Mouse (Mus musculus): ENCODE data around the gene Cdk5rap3.

Cdk5rap3 gene

DNA sequence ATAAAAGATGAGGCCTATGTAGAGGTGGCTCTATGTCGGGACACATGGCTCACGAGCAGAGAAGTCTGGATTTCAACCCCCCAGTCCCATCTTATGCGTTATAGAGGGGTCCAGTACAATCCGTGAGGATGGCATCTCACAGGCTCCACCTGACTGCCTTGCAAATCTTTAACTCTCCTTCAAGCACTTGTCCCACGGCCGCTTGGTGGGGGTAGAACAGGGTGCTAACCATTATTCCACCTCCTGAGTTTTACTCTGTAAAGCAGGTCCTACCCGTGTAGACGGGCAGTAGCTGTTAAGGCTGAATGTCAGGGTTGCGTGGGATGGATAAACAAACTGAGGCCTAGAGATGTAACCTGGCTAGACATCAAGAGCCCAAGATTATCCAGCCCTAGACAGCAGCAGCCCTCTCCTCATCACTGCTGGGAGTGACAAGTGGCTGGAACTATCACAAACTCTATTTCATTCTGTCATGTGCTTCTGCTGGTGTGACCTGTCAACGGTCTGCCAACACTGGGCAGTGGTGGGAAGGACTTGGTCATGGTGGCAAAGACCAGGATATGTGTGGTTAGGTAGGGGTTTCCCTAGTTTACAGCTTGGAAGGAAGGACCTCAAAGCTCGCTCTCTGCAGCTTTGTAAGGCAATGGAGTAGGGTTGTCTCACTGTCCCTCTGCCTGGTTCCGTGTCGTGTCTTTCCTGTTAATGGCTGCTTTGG is 17.4 kb upstream of the Cdk5rap3 start:
- ATAC-seq (ENCODE audit: low TSS enrichment): no peak

DNA sequence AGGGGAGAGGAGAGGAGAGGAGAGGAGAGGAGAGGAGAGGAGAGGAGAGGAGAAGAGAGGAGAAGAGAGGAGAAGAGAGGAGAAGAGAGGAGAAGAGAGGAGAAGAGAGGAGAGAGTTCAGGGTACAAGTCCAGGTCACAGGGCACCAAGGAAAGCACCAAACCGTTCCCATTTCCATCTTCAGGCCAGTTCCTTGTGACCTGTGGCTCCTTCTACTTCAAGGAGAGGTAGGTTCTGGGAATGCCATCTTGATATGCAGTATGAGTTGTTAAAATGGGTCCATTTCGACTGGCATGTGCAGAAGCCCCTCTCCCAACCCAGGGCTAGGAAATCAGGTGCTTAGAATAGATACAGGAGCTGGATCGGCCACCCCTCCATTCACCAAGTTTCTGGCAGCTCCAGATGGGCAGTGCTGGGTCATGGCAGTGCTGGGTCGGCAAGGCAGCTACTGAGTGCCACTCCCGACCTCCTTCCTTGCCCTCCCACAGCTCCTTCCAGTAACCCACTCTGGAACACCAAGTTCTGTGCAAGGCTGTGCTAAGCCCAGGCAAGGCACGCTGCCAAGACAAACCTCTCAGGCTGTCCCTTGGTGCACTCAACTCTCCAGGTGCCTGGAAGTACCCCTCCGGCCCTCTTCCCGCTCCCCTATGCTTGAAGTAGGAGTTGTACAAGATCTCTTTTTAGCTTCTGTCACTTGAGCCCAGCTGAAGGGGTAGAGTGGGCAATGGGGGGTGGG is 15.2 kb upstream of the Cdk5rap3 start:
- ATAC-seq (ENCODE audit: low TSS enrichment): no peak

DNA sequence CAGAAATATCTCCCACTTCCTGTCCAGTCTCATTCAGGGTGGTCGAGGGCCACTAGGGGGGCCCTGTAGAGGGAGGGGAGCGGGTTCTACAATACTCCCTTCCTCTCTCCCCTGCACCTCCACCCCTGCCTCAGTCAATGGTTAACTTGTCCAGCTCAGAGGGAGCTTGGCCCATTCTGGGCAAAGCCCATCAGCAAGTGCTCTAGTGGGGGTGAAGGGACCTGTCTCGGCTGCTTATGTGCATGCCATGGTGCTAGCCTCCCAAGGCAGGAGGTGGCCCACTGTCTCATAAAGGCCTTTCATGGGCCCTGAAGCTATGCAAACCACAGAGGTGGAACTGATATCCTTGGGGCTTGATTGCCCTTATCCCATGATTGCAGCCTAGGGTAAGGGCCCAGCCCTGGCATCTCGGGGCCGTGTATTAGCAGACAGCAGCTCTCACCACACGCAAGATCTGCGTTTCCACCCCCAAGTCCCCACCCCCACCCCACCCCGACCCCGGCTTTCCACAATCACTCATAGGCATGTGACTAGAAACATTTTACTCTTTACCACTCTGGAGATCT is 13.6 kb upstream of the Cdk5rap3 start:
- ATAC-seq (ENCODE audit: low TSS enrichment): no peak

DNA sequence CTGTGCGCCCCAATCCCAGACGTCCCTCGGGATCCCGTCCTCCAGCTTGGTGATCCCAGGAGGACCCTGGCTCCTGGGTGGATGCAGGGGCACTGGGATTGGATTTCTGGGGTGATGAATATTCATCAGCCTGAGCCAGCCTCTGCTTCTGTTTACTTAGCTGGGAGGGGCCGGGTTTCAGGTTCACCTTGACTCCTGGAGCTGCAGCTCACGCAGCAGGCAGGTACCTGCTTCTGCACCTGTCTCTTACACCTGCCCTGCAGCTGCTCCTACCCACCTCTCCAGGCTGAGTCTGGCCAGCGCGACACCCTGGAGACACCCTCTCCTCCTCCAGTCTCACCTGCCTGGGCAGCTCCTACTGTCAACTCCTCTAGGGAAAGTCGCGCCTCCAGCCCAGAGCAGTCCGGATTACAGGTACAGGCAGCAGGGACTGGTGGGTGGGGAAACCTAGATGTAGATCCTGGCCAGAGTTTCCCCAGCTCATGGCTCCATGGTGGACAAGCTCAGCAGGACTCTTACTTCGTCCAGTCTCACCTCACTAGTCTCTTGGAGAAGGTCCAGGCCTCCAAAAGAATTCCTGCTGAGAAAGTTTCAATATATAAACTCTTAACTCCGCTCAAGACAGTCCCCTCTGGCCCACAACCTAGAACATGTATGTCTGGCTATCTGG is 12.9 kb upstream of the Cdk5rap3 start:
- no peak for ATAC-seq (ENCODE audit: low TSS enrichment)

DNA sequence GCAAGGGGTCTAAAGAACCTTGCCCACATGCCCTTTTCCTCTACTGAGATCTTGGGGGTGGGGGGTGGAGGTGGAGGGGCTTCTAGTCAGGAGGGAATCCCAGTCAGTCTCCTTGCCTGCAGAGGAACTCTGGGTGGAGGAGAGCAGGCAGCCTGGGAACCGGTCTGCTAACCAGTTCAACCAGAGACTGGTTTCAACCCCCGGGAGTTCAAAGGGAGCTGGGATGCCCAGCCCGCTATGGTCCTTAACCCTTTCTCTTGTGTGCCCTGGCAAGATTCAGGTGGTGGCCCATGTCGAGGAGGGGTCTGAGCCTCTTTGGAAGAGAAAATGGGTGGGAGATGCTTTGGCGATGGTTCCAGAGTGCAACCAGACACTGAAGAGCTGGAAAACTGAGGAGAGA is 12.4 kb upstream of the Cdk5rap3 start:
- ATAC-seq (ENCODE audit: low TSS enrichment): no peak

DNA sequence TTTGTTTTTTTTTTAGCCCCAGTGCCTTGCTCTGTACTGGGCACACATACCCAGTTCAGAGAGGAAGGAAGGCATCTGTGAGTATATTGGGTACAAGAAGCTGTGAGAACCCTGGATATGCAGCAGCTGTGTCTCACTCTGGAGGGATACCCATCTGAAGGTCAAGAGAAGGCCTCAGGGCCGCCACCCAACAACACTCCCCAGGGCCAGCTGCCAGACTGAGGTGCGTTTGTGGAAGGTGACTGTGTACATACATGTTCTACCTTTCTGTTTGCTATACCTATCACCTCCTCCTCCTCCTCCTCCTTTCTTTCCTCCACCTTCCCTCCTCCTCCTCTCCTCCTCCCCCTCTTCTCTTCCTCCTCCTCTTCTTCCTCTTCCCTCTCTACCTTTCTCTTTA is 11.8 kb upstream of the Cdk5rap3 start, which contains the start of gene Prr15l:
Prr15l (plus strand) TSS at position 17 of the 400 bp plus-strand sequence.
- no peak for ATAC-seq (ENCODE audit: low TSS enrichment)

DNA sequence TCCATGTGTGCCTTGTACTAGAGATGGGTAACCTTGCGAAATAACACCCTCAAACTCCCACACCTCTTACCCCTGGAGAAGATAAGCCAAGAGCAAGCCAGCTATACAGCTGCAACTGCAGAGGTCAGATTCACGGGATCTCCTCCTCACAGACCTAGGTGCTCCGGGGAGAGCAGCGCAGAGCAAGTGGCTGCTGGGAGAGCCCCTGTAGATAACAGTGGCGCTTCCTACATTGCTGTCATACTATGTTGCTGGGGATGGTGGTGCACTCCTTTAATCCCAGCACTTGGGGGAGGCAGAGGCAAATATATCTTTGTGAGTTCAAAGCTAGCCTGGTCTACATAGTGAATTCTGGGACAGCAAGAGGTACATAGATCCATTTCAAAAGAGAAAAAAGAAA is 10.3 kb upstream of the Cdk5rap3 start:
- no peak for ATAC-seq (ENCODE audit: low TSS enrichment)

DNA sequence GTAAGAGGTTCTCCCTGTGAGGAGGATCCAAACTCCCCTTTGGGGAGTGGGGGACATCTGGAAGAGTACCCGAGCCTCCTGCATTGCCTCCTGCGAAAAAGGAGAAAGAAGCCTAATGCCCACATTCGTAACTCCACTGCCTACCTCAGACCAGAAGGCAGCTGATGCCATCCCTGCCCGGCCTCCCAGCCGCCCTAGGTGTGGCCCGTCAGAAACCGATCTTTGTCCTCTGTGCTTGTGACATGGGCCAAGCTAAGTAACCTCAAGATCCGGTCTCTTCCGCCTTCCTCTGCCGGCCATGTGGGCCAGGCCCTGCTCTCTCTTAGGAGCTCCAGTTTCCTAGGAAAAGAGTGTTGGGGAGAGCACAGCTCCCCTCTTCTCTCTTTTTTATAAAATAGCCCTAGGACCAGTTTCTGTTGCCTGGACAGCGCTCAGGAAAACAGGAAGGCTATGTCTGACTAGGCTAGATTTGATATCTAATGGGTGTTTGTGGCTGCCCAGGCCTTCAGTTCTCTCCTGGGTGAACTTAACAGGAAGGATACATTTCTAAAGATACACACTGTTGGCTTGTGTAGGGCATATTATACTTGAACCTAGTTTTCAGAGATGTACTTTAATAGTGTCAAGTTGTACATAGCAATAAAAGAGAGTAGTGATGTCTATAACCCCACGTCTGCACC is 9.3 kb upstream of the Cdk5rap3 start:
- ATAC-seq (ENCODE audit: low TSS enrichment): no peak

DNA sequence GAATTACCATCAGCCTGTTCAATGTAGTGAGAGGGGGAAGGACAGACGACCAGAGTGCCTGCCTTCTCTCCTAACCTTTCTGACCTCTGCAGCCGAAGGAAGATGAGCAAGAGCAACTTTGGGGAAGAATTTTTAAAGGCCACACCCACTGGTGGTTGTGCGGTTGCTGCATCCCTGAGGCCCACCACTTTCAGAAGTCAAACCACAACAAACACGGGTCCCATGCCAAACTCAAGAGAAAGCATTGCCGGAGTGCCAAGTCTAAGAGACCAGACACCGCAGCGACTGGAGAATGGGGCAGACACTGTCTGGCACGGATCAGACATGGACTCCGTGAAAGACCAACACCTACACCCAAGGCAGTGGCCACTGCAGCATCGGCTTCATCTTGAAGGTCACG is 8.6 kb upstream of the Cdk5rap3 start:
- ATAC-seq (ENCODE audit: low TSS enrichment): no peak

DNA sequence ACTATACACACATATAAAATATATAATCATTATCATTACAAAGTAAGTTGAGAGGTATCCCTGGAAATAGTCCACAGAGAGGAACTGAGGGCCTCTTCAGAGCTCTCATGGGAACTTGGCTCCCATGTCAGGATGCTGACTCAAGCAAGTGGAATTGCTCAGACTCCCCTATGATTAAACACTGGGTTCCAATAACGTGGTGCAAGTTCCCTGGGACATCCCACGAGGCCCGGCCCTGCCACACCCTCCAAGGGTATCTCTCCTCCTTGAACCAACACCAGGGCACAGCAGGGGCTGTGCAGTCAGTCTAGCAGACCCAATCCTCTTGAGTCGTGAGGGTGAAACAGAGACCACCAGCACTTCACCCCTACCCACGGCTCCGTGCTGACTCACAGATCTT is 2.7 kb upstream of the Cdk5rap3 start:
- ATAC-seq (ENCODE audit: low TSS enrichment): no peak

DNA sequence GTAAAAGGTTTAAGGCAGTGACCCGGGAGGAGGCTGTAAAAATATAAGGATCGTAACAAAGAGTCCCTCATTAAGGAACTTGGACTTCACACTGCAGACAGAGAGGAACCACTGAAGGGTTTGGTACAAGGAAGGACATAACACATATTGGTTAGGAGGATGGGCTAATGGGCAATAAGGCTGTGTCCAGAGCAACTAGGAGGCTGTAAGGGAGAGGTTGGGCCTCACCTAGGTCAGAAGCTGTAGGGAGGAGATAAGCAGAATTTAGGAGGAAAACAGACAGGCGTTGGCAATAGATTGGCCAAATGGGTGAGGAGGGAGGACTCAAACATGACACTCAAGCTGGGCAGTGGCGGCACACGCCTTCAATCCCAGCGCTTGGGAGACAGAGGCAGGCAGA is 1.1 kb upstream of the Cdk5rap3 start:
- no peak for ATAC-seq (ENCODE audit: low TSS enrichment)

DNA sequence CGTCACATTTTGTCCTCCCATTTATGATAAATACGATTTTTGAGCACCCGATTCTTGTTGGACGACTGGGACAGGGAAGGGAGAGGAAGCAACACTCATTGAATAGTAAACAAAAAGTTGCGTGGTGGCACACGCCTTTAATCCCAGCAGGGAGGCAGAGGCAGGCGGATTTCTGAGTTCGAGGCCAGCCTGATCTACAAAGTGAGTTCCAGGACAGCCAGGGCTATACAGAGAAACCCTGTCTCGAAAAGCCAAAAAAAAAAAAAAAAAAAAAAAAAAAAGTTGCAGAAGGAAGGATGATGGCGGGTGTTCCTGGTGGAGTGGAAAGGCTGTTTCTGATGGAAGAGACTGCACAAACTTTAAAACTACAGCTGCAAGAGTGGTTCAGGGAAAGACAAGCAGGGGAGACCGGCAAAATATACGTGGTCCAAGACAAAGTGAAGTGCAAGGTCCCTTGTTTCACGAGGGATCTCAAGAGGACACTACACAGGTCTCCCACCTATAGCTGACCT is 645 bp upstream of the Cdk5rap3 start:
- ATAC-seq (ENCODE audit: low TSS enrichment): no peak

DNA sequence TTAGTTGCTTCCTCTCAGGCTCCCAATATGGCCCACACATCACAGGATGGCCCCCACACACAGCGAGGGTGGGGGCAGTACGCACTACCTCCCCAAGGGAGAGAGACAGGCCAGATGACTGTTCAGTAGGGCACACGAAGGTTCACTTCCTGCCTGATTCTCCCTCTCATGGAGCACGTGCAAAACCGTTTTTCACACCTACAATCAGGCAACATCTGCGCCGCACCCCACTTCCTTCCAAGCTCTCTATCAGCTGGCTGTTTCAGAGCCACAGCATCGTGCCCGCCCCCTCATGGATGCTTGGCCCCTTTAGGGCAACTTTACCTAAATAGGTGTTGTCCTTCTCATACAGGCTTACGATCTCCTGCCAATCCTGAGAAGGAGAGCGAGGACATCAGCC is 3.6 kb downstream of the Cdk5rap3 start:
- no peak for ATAC-seq (ENCODE audit: low TSS enrichment)

DNA sequence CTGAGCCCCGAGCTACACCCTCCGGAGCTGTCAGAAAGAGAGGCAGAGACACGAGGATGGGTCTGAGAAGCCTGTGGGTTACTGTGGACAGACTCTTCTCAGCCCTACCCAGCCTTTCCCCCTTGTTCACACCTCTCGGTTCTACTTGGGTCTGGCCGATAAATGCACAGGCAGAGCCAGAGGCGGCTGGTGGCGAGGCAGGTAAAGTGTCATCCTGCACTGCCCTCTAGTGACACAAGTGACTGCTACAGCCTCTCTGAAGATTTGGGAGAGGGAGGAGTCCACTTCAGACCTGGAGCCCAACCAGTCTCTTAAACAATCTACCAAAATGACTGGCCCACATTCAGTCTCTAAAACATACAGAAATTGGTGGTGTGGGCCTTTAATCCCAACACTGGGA is 6.3 kb downstream of the Cdk5rap3 start:
- peak; percentile 92 for ATAC-seq (ENCODE audit: low TSS enrichment)

DNA sequence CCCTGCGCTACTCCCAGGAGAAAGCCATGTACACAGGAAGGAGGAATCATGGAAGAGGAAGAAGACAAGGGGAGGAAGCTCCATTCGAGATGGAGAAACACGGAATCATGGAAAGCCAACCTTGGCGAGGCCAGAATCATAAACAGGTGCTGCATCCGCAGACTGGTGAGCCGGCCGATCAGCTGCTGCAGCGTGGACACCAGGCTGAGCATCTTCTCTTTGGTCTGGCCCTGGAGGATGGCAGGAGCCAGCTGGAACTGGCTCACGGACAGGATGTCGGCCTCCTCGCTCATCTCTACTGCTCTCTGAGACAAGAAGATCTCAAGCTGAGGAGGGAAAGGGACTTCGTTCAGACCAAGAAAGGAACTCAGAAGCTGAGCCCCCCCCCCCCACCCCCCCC is 7.7 kb downstream of the Cdk5rap3 start:
- ATAC-seq (ENCODE audit: low TSS enrichment): no peak

DNA sequence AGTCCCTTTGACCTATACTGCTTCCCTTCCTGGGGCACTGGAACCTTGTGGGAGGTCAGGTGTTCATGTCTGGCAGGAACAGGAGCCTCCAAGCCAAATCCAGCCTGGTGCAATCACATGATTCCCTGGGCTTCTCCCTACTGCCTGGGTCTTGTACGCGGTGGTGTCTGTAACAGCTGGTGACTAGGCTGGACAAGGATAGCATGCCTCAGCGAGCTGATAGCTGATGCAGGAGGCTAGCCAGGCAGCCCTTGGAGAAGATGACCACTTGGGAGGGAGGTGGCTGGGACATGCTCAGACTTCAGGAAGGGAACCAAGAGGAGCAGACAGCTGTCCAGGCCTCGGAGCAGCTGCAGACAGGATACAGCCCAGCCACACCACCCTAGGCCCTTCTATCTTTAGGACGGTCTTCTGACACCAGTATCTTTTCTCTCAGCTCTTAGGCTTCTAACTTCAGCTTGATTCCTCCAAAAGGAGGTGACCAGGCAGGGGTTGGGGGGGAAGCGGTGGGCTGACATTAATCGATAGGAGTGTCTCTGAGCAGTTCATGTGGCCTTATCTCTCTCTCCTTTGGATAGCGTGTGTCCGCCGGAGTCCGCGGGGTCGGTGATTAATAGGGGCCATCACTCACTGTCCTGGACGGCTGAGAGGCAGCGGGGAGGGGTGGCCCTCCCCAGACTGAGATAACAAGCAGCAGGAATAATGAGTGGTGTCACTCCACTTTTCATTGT is 9.7 kb downstream of the Cdk5rap3 start:
- no peak for ATAC-seq (ENCODE audit: low TSS enrichment)

DNA sequence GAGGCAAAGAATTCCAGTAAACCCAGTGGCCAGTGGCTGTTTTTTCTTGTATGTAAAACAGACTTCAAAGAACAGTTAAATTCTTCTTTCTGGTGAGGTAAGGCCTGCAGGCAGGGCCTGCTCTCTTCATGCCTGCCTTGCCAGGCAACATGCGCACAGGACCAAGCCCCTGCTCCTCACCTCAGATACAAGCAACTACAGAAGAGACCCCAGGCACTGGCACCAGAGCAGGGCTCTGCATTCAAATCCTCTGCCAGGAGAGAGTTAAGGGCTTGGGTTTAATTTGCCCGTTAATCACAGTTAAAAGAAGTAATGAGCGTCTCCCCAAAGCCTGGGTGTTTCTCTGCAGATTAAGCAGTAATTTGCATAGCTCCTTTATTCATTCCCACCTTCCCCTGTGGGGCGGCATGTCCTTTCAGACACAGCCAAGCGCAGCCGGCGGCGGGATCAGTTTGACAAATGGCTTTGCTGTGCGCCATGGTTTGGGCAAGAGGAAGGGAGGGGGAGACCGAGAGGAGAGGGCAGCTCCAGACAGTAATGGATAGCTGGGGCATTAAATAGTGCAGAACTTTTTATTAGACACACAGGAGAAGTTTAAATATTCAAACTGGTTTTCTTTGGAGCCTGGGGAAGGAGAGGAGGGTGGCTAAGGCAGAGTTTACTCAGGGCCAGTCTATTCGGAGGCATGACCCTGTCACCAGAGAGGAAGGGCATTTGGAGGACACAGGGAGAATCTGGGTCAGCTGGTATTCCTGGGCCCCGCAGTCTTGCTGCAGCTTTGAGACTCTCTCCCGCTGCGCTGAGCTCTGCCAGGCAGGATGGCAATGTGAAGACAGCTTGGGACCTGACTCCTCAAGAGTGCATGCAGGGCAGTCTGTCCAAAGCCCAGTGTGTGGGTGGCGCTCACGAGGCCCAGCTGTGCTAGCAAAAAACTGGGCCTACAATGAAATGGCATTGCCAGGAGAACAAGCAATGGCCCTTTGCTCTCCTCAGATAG is 13.4 kb downstream of the Cdk5rap3 start:
- peak; percentile 38; the same call in 1 of the 2 replicates for ATAC-seq (ENCODE audit: low TSS enrichment)

DNA sequence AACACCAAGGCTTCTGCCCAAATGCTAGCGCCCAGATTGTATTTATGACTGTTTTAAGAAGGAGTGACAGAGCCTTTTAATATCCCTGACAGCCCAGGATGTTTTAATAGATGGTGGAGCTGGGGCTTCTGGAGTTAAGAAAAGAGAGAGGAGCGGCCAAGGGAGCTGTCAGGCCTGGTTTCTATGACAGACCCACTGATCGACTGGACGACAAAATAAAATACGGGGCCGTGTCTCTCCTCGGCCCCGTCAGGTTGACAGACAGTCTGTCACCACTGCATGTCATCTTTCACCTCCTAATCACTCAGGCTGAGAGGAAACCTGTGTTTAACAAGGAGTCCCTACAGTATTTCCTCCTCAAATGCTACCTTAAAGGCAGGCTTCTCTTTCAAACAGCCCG is 15.0 kb downstream of the Cdk5rap3 start:
- no peak for ATAC-seq (ENCODE audit: low TSS enrichment)

DNA sequence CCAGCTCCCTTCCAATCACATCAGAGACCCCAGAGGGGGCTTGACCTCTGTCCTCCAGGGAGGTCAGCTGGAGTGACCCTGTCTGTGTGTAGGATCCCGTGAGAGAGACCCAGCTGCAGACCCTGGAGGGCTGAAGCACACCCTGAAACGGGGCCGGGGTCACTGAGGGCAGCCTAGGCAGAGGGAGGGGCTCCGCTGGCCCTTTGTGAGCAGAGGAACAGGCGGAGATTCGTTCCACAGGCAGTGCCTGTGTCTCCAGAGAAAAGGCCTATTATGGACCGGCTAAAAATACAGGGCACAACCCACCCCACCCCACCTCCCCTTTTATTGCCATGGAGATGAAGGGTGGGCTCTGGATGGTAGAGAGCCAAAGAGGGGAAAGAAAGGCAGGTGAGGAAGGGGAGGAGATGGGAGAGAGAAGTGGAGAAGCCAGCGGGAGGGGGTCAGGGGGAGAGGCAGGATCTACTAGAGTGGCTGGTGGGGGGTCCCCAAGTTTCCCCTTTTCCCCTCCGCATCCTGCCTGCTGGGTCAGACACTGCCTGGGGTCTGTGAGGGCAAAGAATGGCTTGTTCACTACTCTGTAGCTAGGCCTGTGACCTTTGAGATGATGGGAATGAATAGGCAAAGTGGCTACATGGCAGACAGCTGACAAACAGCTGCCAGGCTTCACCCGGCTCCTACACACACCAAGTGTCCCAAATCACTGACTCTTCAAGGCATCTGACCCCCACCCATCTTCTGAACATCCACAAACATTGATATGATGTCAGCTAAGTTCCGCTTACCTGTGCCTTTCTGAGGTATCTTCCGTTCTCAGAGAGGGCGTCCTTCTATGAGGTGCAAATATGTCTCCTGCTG is 16.6 kb downstream of the Cdk5rap3 start:
- no peak for ATAC-seq (ENCODE audit: low TSS enrichment)
